Mouse (Mus musculus) left cerebral cortex, postnatal 4 days (tissue): ENCODE results near the gene Fam170b. TPM values are rescaled to one million over a fixed set of nuclear protein-coding genes. Genes with fewer than 3 reads are reported as not detected.

Experiments
- DNase-seq: peaks from one replicate; pipeline ENCODE4 v3.0.0-alpha.2; 2022
- intact Hi-C: fragments of 180-260 bp; cut with DNase I; formaldehyde crosslinking; loops from one replicate; pipeline ENCODE4 v1.15.1; 2025
- total RNA-seq, 2 experiments: library from RNA; stranded (reverse); gene quantifications; 2 replicates each; pipeline ENCODE4 v1.2.3; 2021

The Fam170b gene
- total RNA-seq: not detected

GRCm38 (mm10) chr14:32833847-32834246, at the start of gene Fam170b:
Gene Fam170b, plus strand, starts transcription at chr14:32833962.
- intact Hi-C loops: no loop called here
- DNase-seq: no peak

- DNase-seq: no peak
- intact Hi-C loops: no loop called here
Measured at GRCm38 (mm10) chr14:32784130-32784747, 49.5 kb upstream of the Fam170b start.

GRCm38 (mm10) chr14:32784748-32785134, 49.0 kb upstream of the Fam170b start:
- no peak for DNase-seq
- intact Hi-C loops: no loop called here

- intact Hi-C loops: no loop called here
- peak; percentile 30 for DNase-seq
Measured at GRCm38 (mm10) chr14:32785556-32786130, 48.1 kb upstream of the Fam170b start, which contains the start of gene Tmem273. Gene Tmem273, plus strand, starts transcription at chr14:32785963.

GRCm38 (mm10) chr14:32787691-32788090, 46.1 kb upstream of the Fam170b start:
- intact Hi-C loops: no loop called here
- DNase-seq: no peak

GRCm38 (mm10) chr14:32796375-32796774, 37.4 kb upstream of the Fam170b start:
- intact Hi-C loops: no loop called here
- no peak for DNase-seq

- no peak for DNase-seq
- intact Hi-C loops: no loop called here
Measured at GRCm38 (mm10) chr14:32797803-32798202, 36.0 kb upstream of the Fam170b start.

- intact Hi-C loops: no loop called here
- DNase-seq: no peak
Measured at GRCm38 (mm10) chr14:32798355-32798754, 35.4 kb upstream of the Fam170b start.

GRCm38 (mm10) chr14:32800048-32800447, 33.7 kb upstream of the Fam170b start:
- no peak for DNase-seq
- intact Hi-C loops: no loop called here

GRCm38 (mm10) chr14:32801016-32801661, 32.6 kb upstream of the Fam170b start:
- peak; percentile 38 for DNase-seq

GRCm38 (mm10) chr14:32801662-32802024, 32.1 kb upstream of the Fam170b start:
- intact Hi-C loops: no loop called here
- DNase-seq: no peak

More at GRCm38 (mm10) chr14:32801016-32801661, 32.6 kb upstream of the Fam170b start:
- intact Hi-C loops: no loop called here

GRCm38 (mm10) chr14:32810111-32810510, 23.7 kb upstream of the Fam170b start:
- peak; percentile 56 for DNase-seq
- intact Hi-C loops: no loop called here

- intact Hi-C loops: no loop called here
- no peak for DNase-seq
Measured at GRCm38 (mm10) chr14:32812429-32812828, 21.3 kb upstream of the Fam170b start.

- intact Hi-C loops: no loop called here
- DNase-seq: no peak
Measured at GRCm38 (mm10) chr14:32814961-32815360, 18.8 kb upstream of the Fam170b start.

- intact Hi-C loops: no loop called here
- DNase-seq: no peak
Measured at GRCm38 (mm10) chr14:32816533-32816932, 17.2 kb upstream of the Fam170b start.

GRCm38 (mm10) chr14:32817258-32817657, 16.5 kb upstream of the Fam170b start:
- intact Hi-C loops: no loop called here
- no peak for DNase-seq

GRCm38 (mm10) chr14:32819297-32819696, 14.5 kb upstream of the Fam170b start:
- intact Hi-C loops: no loop called here
- DNase-seq: no peak

GRCm38 (mm10) chr14:32822812-32823211, 10.9 kb upstream of the Fam170b start:
- intact Hi-C loops: no loop called here
- no peak for DNase-seq

GRCm38 (mm10) chr14:32823861-32824260, 9.9 kb upstream of the Fam170b start:
- no peak for DNase-seq
- intact Hi-C loops: no loop called here

GRCm38 (mm10) chr14:32824267-32825150, 9.3 kb upstream of the Fam170b start:
- DNase-seq: no peak
- intact Hi-C loops: no loop called here

- no peak for DNase-seq
- intact Hi-C loops: no loop called here
Measured at GRCm38 (mm10) chr14:32825426-32826032, 8.2 kb upstream of the Fam170b start.
